9 mouse cellular contexts compared by ENCODE assay signal in genomic region chr1:170245016-170245415, GRCm38 (mm10).
"Had no signal": no experiment of that assay in that cellular context is flagged by ENCODE, and none has a peak within 500 bp of the region (broad histone marks: within the 10 kb centered on the region; RNA-seq: fewer than 3 reads in every experiment).

No protein-coding gene starts in this region.

- DNase-seq: retina, postnatal 1 day; right cerebral cortex, postnatal 14 days; spleen, adult 18-20 months; thymus, adult 18-20 months; thymus, adult 2 months; thymus, postnatal 14 days; thymus, postnatal 25 days; thymus, postnatal 36 days; thymus, postnatal 4 days had no signal
